Mouse (Mus musculus): Measurements from ENCODE around the gene Tdrd7. TPM values are rescaled to one million over a fixed set of nuclear protein-coding genes. Genes with fewer than 3 reads are reported as not detected.
A peak's percentile ranks its signal among the peaks of the same experiment; 100 is the strongest.

Gene Tdrd7
- total RNA-seq, 2 experiments from 2014 or later = 23.4 to 25.7 TPM

- no peak for DNase-seq (ENCODE audit: extremely low spot score in 1 of 2, low spot score in 2 of 2)
- intact Hi-C loops (cut with DNase I) = loop anchor here (5.0 kb wide), 1 partner anchor 79 kb away; no protein-coding TSS in a partner anchor
These were observed 73.4 kb downstream of the Tdrd7 start for GRCm38 (mm10) chr4:46038591-46038891.

- peak in 1 of 2 experiments; percentile 83 for DNase-seq (ENCODE audit: extremely low spot score in 1 of 2, low spot score in 2 of 2)
- intact Hi-C loops (cut with DNase I) = loop anchor here (5.0 kb wide), 1 partner anchor 78 kb away; no protein-coding TSS in a partner anchor
These were observed 74.0 kb downstream of the Tdrd7 start, which contains the start of gene Tmod1 for GRCm38 (mm10) chr4:46038892-46039751. TSS of gene Tmod1 (plus strand) at chr4:46038935.

- intact Hi-C loops (cut with DNase I) = loop anchor here (5.0 kb wide), 1 partner anchor 77 kb away; no protein-coding TSS in a partner anchor
- no peak for DNase-seq (ENCODE audit: extremely low spot score in 1 of 2, low spot score in 2 of 2)
These were observed 74.8 kb downstream of the Tdrd7 start for GRCm38 (mm10) chr4:46039899-46040298.

- DNase-seq (ENCODE audit: extremely low spot score in 1 of 2, low spot score in 2 of 2) = no peak
- intact Hi-C loops (cut with DNase I) = no loop called here
These were observed 75.6 kb downstream of the Tdrd7 start for GRCm38 (mm10) chr4:46040594-46041192.

- intact Hi-C loops (cut with DNase I) = no loop called here
- no peak for DNase-seq (ENCODE audit: extremely low spot score in 1 of 2, low spot score in 2 of 2)
These were observed 76.8 kb downstream of the Tdrd7 start for GRCm38 (mm10) chr4:46041761-46042504.

- intact Hi-C loops (cut with DNase I) = no loop called here
- no peak for DNase-seq (ENCODE audit: extremely low spot score in 1 of 2, low spot score in 2 of 2)
These were observed 77.3 kb downstream of the Tdrd7 start for GRCm38 (mm10) chr4:46042505-46042850.

- intact Hi-C loops (cut with DNase I) = no loop called here
- no peak for DNase-seq (ENCODE audit: extremely low spot score in 1 of 2, low spot score in 2 of 2)
These were observed 78.2 kb downstream of the Tdrd7 start for GRCm38 (mm10) chr4:46043361-46043760.

- no peak for DNase-seq (ENCODE audit: extremely low spot score in 1 of 2, low spot score in 2 of 2)
- intact Hi-C loops (cut with DNase I) = no loop called here
These were observed 82.8 kb downstream of the Tdrd7 start for GRCm38 (mm10) chr4:46047971-46048370.

GRCm38 (mm10) chr4:46048418-46048817 lies 83.3 kb downstream of the Tdrd7 start:
- DNase-seq (ENCODE audit: extremely low spot score in 1 of 2, low spot score in 2 of 2) = no peak
- intact Hi-C loops (cut with DNase I) = no loop called here

GRCm38 (mm10) chr4:46053323-46054107 lies 88.4 kb downstream of the Tdrd7 start:
- no peak for DNase-seq (ENCODE audit: extremely low spot score in 1 of 2, low spot score in 2 of 2)
- intact Hi-C loops (cut with DNase I) = no loop called here

- intact Hi-C loops (cut with DNase I) = no loop called here
- no peak for DNase-seq (ENCODE audit: extremely low spot score in 1 of 2, low spot score in 2 of 2)
These were observed 91.0 kb downstream of the Tdrd7 start for GRCm38 (mm10) chr4:46056163-46056562.

- DNase-seq (ENCODE audit: extremely low spot score in 1 of 2, low spot score in 2 of 2) = peak; percentile 51 to 69
- intact Hi-C loops (cut with DNase I) = no loop called here
These were observed 96.3 kb downstream of the Tdrd7 start for GRCm38 (mm10) chr4:46061259-46061962.

GRCm38 (mm10) chr4:46063841-46064240 lies 98.7 kb downstream of the Tdrd7 start:
- DNase-seq (ENCODE audit: extremely low spot score in 1 of 2, low spot score in 2 of 2) = no peak
- intact Hi-C loops (cut with DNase I) = no loop called here

- DNase-seq (ENCODE audit: extremely low spot score in 1 of 2, low spot score in 2 of 2) = no peak
- intact Hi-C loops (cut with DNase I) = no loop called here
These were observed 99.1 kb downstream of the Tdrd7 start for GRCm38 (mm10) chr4:46064263-46064662.

GRCm38 (mm10) chr4:46064961-46065360 lies 99.8 kb downstream of the Tdrd7 start:
- intact Hi-C loops (cut with DNase I) = no loop called here
- DNase-seq (ENCODE audit: extremely low spot score in 1 of 2, low spot score in 2 of 2) = no peak

- no peak for DNase-seq (ENCODE audit: extremely low spot score in 1 of 2, low spot score in 2 of 2)
- intact Hi-C loops (cut with DNase I) = no loop called here
These were observed 100.7 kb downstream of the Tdrd7 start for GRCm38 (mm10) chr4:46065695-46066340.

- intact Hi-C loops (cut with DNase I) = no loop called here
- DNase-seq (ENCODE audit: extremely low spot score in 1 of 2, low spot score in 2 of 2) = no peak
These were observed 102.9 kb downstream of the Tdrd7 start for GRCm38 (mm10) chr4:46068060-46068459.

GRCm38 (mm10) chr4:46068573-46068972 lies 103.4 kb downstream of the Tdrd7 start:
- intact Hi-C loops (cut with DNase I) = no loop called here
- DNase-seq (ENCODE audit: extremely low spot score in 1 of 2, low spot score in 2 of 2) = no peak

Measured in left cerebral cortex, postnatal 10 days (tissue).